Mouse (Mus musculus) kidney, postnatal 36 days (tissue): ENCODE measurements around the gene Zp3.

Source experiments
- DNase-seq, 2 experiments: peaks; one replicate each; pipeline ENCODE4 v3.0.0; 2021 to 2022; ENCODE audit warnings: mixed read lengths in 2 of 2

The Zp3 gene

GRCm38 (mm10) chr5:136007745-136008144 is 27.8 kb downstream of the Zp3 start:
- no peak for DNase-seq

GRCm38 (mm10) chr5:136014877-136015276 is 35.0 kb downstream of the Zp3 start:
- peak; percentile 40 to 49 for DNase-seq

GRCm38 (mm10) chr5:136015586-136015985 is 35.7 kb downstream of the Zp3 start:
- peak in 1 of 2 experiments; percentile 18 for DNase-seq

- DNase-seq: peak; percentile 64 to 75
Observed at GRCm38 (mm10) chr5:136016014-136016876, 36.3 kb downstream of the Zp3 start.

GRCm38 (mm10) chr5:136017262-136017661 is 37.4 kb downstream of the Zp3 start:
- no peak for DNase-seq

- no peak for DNase-seq
Observed at GRCm38 (mm10) chr5:136018726-136019125, 38.8 kb downstream of the Zp3 start.

- DNase-seq: no peak
Observed at GRCm38 (mm10) chr5:136019907-136020306, 40.0 kb downstream of the Zp3 start.

GRCm38 (mm10) chr5:136025712-136026111 is 45.8 kb downstream of the Zp3 start:
- DNase-seq: no peak

- no peak for DNase-seq
Observed at GRCm38 (mm10) chr5:136026859-136027258, 47.0 kb downstream of the Zp3 start.

- DNase-seq: peak in 1 of 2 experiments; percentile 29
Observed at GRCm38 (mm10) chr5:136027612-136028311, 47.9 kb downstream of the Zp3 start.

GRCm38 (mm10) chr5:136034868-136035267 is 55.0 kb downstream of the Zp3 start:
- no peak for DNase-seq

- DNase-seq: no peak
Observed at GRCm38 (mm10) chr5:136035285-136035684, 55.4 kb downstream of the Zp3 start.

- DNase-seq: no peak
Observed at GRCm38 (mm10) chr5:136036667-136037066, 56.8 kb downstream of the Zp3 start.
